In the genomic region with DNA sequence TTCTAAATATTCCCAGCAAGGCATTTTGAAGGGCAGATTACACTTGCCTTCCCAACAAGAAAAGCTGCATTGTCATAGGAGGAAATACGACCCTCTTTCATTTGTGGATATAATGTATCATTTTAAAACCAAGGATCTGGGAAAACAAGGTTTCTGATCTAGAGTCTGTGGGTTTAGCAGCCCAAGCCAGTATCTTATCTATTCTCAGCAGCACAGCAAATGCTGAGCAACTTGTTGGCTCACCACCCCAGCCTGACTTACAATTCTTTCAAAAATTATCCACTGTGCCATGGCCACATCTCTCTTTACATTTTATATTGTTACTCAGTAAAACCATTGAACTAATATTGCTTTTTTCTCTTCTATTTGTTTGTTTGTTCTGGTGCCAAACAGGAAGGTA, we compare ENCODE assay signal across 27 mouse cellular contexts. TPM values are rescaled to one million over a fixed set of nuclear protein-coding genes. Genes with fewer than 3 reads are reported as not detected.
A peak's percentile ranks its signal among the peaks of the same experiment; 100 is the strongest.
DNase-seq lines count a peak whose midpoint lies in the region; ATAC-seq and TF ChIP-seq lines count a peak whose summit lies in the region.
"Had no signal": no experiment of that assay in that cellular context is flagged by ENCODE, and none has a peak within 500 bp of the region (broad histone marks: within the 10 kb centered on the region; RNA-seq: fewer than 3 reads in every experiment).

No protein-coding gene starts in this region.

- DNase-seq in c-Kit-negative CD71-positive TER-119-positive erythroid progenitor cells, embryonic 14.5 days (ENCODE audit: low read depth, low spot score) = peak; percentile 51
- peak; percentile 54 to 66 (median 59) for DNase-seq in liver, embryonic 14.5 days (ENCODE audit: low read depth in 3 of 3, low spot score in 3 of 3)
- DNase-seq in frontal cortex, postnatal 36 days (ENCODE audit: low spot score in 2 of 2) = no peak
- no peak for DNase-seq in adrenal gland, postnatal 36 days
- no peak for DNase-seq in ovary, postnatal 36 days (ENCODE audit: low spot score)
- no peak for DNase-seq in Muller cell, postnatal 12 days (ENCODE audit: inconsistent ontology term)
- DNase-seq: adrenal gland, postnatal 25 days; cerebellum, adult 11-12 months; cerebellum, postnatal 14 days; embryo, embryonic 11 days; gastrocnemius, postnatal 10 days; heart, postnatal 14 days; kidney, adult 2 months; kidney, postnatal 14 days; lung, postnatal 36 days; right cerebral cortex, adult 18-20 months; thymus, postnatal 25 days had no signal

- peak overlapping the region; percentile 80 for H3K4me2 ChIP-seq in liver, embryonic 14.5 days (ENCODE audit: low read depth)
- H3K4me2 ChIP-seq: embryonic facial prominence, embryonic 13.5 days; forebrain, embryonic 15.5 days; heart, embryonic 12.5 days; hindbrain, embryonic 13.5 days; lung, embryonic 15.5 days; midbrain, embryonic 15.5 days; neural tube, embryonic 12.5 days; stomach, embryonic 15.5 days had no signal

- WGBS in liver, embryonic 14.5 days (ENCODE audit: insufficient replicate concordance) = 11% methylated on average over 1 of the region's 1 CpGs

- peak overlapping the region; percentile 93 for H3K27ac ChIP-seq in liver, embryonic 14.5 days
- H3K27ac ChIP-seq: embryonic facial prominence, embryonic 13.5 days; forebrain, embryonic 15.5 days; hindbrain, embryonic 13.5 days; layer of hippocampus, adult 2 months; lung, embryonic 15.5 days; midbrain, embryonic 15.5 days; neural tube, embryonic 12.5 days; stomach, embryonic 15.5 days had no signal

- TF ChIP-seq CTCF in liver, embryonic 14.5 days (IDR thresholded peaks at IDR 0.05; ENCODE audit: low read depth) = no peak

- H3K27me3 ChIP-seq in erythroblast, embryonic 14.5 days (ENCODE audit: control insufficient read depth) = no peaks in the 10 kb centered on the region; the same call in 1 of the 2 replicates
- H3K27me3 ChIP-seq in liver, embryonic 14.5 days (ENCODE audit: control insufficient read depth, insufficient read depth, low read length) = no peaks in the 10 kb centered on the region
- H3K27me3 ChIP-seq: embryonic facial prominence, embryonic 13.5 days; forebrain, embryonic 15.5 days; lung, embryonic 15.5 days; midbrain, embryonic 15.5 days; neural tube, embryonic 12.5 days; stomach, embryonic 15.5 days had no signal

- H3K9ac ChIP-seq in liver, embryonic 14.5 days (replicated peaks) = peak overlapping the region; percentile 66
- H3K9ac ChIP-seq: embryonic facial prominence, embryonic 13.5 days; forebrain, embryonic 15.5 days; heart, embryonic 12.5 days; hindbrain, embryonic 13.5 days; lung, embryonic 15.5 days; midbrain, embryonic 15.5 days; neural tube, embryonic 12.5 days; stomach, embryonic 15.5 days had no signal

- H3K4me3 ChIP-seq in erythroblast, embryonic 14.5 days (replicated peaks) = peak overlapping the region; percentile 36
- H3K4me3 ChIP-seq in liver, embryonic 14.5 days (ENCODE audit: insufficient read depth in 1 of 2, low read depth in 2 of 2, low read length in 2 of 2) = peak overlapping the region in 1 of 2 experiments; percentile 31; a peak in 2 of 4 replicates
- H3K4me3 ChIP-seq: embryonic facial prominence, embryonic 13.5 days; forebrain, embryonic 15.5 days; heart, embryonic 12.5 days; hindbrain, embryonic 13.5 days; layer of hippocampus, adult 2 months; lung, embryonic 15.5 days; midbrain, embryonic 15.5 days; neural tube, embryonic 12.5 days; stomach, embryonic 15.5 days had no signal

- peak; percentile 84 for TF ChIP-seq EP300 in liver, embryonic 14.5 days (IDR thresholded peaks at IDR 0.05; ENCODE audit: low read depth)

- peaks cover 75% of the 10 kb centered on the region for H3K4me1 ChIP-seq in erythroblast, embryonic 14.5 days (ENCODE audit: control insufficient read depth)
- peaks cover 40 to 48% of the 10 kb centered on the region in 2 experiments for H3K4me1 ChIP-seq in liver, embryonic 14.5 days (replicated peaks; ENCODE audit: control insufficient read depth in 2 of 2, insufficient read depth in 2 of 2, low read length in 1 of 2)

- ATAC-seq in liver, embryonic 14.5 days (ENCODE audit: insufficient read depth) = peak; percentile 64
- ATAC-seq: forebrain, embryonic 15.5 days; midbrain, embryonic 15.5 days had no signal

- H3K36me3 ChIP-seq in erythroblast, embryonic 14.5 days (ENCODE audit: control insufficient read depth) = peaks cover 4% of the 10 kb centered on the region
- H3K36me3 ChIP-seq in liver, embryonic 14.5 days (replicated peaks; ENCODE audit: control insufficient read depth, insufficient read depth, low read depth) = no peaks in the 10 kb centered on the region
- H3K36me3 ChIP-seq: embryonic facial prominence, embryonic 13.5 days; forebrain, embryonic 15.5 days; heart, embryonic 12.5 days; hindbrain, embryonic 13.5 days; lung, embryonic 15.5 days; midbrain, embryonic 15.5 days; neural tube, embryonic 12.5 days; stomach, embryonic 15.5 days had no signal

- no peaks in the 10 kb centered on the region for H3K9me3 ChIP-seq in erythroblast, embryonic 14.5 days (ENCODE audit: control insufficient read depth, low read length)
- no peaks in the 10 kb centered on the region for H3K9me3 ChIP-seq in liver, embryonic 14.5 days (ENCODE audit: control insufficient read depth, low read length)
- H3K9me3 ChIP-seq: embryonic facial prominence, embryonic 13.5 days; forebrain, embryonic 15.5 days; heart, embryonic 12.5 days; hindbrain, embryonic 13.5 days; lung, embryonic 15.5 days; midbrain, embryonic 15.5 days; neural tube, embryonic 12.5 days; stomach, embryonic 15.5 days had no signal

RNA-seq across cellular contexts. Expression of gene Ninl, which starts 27.9 kb away (rescaled TPM):
- 2.4 and 3.2 TPM in 2 replicates for polyA plus RNA-seq in erythroblast, embryonic 14.5 days (2012)
- 7.2 and 17.3 TPM in 2 replicates for polyA plus RNA-seq in liver, embryonic 14.5 days (2012; rRNA removed)
- 7.0 and 9.8 TPM in 2 replicates for polyA plus RNA-seq in liver, embryonic 14.5 days (2014; fragmentation: Nextera tagmentation; extraction: Ambion mirVana)
- total RNA-seq in adrenal gland, postnatal 36 days (2021) = 10 to 100 TPM; 15.4 to 24.7 TPM

RNA-seq across cellular contexts. Expression of gene Nanp, which starts 27.9 kb away (rescaled TPM):
- 2.4 and 4.6 TPM in 2 replicates for polyA plus RNA-seq in erythroblast, embryonic 14.5 days (2012)
- 17.9 and 28.8 TPM in 2 replicates for polyA plus RNA-seq in liver, embryonic 14.5 days (2012; rRNA removed)
- polyA plus RNA-seq in liver, embryonic 14.5 days (2014; fragmentation: Nextera tagmentation; extraction: Ambion mirVana) = 76.9 and 81.4 TPM in 2 replicates
- total RNA-seq in adrenal gland, postnatal 36 days (2021) = 10 to 100 TPM in 1 of 2 experiments, 1 to 10 TPM in 1; 8.7 to 11.1 TPM

Comparison
In these comparisons a context has a peak if more than half of its experiments do, and no peak if none do; other contexts are left out.
1. DNase-seq: peak in c-Kit-negative CD71-positive TER-119-positive erythroid progenitor cells, embryonic 14.5 days (single experiment) and liver, embryonic 14.5 days (3 of 3); none in frontal cortex, postnatal 36 days (0 of 2), adrenal gland, postnatal 36 days (0 of 2), ovary, postnatal 36 days (single experiment) and Muller cell, postnatal 12 days (single experiment).